ENCODE assay signal across 8 mouse cellular contexts in the genomic region with DNA sequence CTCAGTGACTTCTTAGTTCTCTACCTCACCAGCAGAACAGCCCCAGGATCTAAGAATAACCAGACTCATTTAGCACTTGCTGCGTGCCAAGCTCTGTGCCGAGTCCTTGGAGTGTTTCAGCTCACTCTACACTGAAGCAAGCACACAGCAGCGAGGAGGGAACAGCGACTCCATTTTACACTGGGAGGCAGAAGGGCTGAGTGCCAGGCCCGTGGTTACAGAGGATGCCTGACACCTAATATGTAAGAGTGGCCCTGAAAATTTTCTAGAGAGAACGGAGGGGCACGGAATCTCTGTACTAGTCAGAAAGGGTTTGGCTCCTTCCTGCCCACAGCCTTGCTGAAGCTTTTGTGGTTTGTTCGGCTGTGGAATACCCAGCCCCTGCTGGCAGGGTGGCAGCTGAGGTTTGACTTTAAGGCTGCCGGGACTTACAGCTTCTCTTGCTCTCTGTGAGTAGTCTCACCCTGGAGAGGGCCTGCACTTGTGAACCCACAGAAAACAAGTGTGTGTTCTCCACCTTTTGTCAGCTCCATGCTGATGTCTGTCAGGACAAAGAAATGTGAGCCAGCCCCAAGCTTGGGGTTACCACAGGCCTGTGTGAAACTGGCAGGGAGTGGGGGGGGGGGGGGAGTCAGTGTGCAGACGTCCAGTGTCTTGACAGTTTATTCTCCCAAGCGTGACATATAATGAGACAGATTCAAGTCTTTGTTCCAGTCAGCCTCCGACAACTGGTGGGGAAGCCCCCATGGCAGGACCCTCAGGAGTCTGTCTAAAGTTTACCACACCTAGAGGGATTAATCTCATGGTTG. TPM values are rescaled to one million over a fixed set of nuclear protein-coding genes. Genes with fewer than 3 reads are reported as not detected.
DNase-seq lines count a peak whose midpoint lies in the region; ATAC-seq and TF ChIP-seq lines count a peak whose summit lies in the region.

No protein-coding gene starts in this region.

- peak overlapping the region; percentile 62 for H3K9ac ChIP-seq in heart, embryonic 14.5 days (ENCODE audit: low read length)
- H3K9ac ChIP-seq in midbrain, embryonic 15.5 days, result no peak overlapping the region

- peak; percentile 5; the same call in 1 of the 2 replicates for TF ChIP-seq CTCF in gastrocnemius, adult 2 months (IDR thresholded peaks at IDR 0.05)
- no peak for TF ChIP-seq CTCF in brain, embryonic 14.5 days (IDR thresholded peaks at IDR 0.05; ENCODE audit: borderline replicate concordance, extremely low read depth, insufficient read depth, insufficient read length)

- intact Hi-C loops in gastrocnemius, adult 2 months (cut with DNase I), result loop anchor here (5.0 kb wide), 2 partner anchors 298 to 423 kb away; a partner anchor contains a TSS

- no peaks in the 10 kb centered on the region for H3K27me3 ChIP-seq in heart, embryonic 14.5 days (ENCODE audit: control insufficient read depth, insufficient read depth, low read length)
- H3K27me3 ChIP-seq in midbrain, embryonic 15.5 days (replicated peaks), result no peaks in the 10 kb centered on the region

- 34% methylated on average over 12 of the region's 12 CpGs for WGBS in heart, embryonic 14.5 days
- 22% methylated on average over 12 of the region's 12 CpGs for WGBS in midbrain, embryonic 15.5 days

- peak overlapping the region; percentile 44 for H3K4me2 ChIP-seq in heart, embryonic 14.5 days (ENCODE audit: low read length)
- no peak overlapping the region for H3K4me2 ChIP-seq in midbrain, embryonic 15.5 days

- peaks cover 53 to 62% of the 10 kb centered on the region in 2 experiments for H3K4me1 ChIP-seq in heart, embryonic 14.5 days (ENCODE audit: control insufficient read depth in 2 of 2, insufficient read depth in 2 of 2, low read length in 2 of 2)
- peaks cover 98% of the 10 kb centered on the region for H3K4me1 ChIP-seq in midbrain, embryonic 15.5 days

- TF ChIP-seq POLR2A in brain, embryonic 14.5 days (IDR thresholded peaks at IDR 0.05; ENCODE audit: borderline replicate concordance, extremely low read depth, insufficient read depth, insufficient read length, poor library complexity, severe bottlenecking), result no peak

- peak overlapping the region; percentile 69 for H3K4me3 ChIP-seq in gastrocnemius, adult 2 months
- peak overlapping the region; percentile 1 to 14; a peak in 1 of 4 replicates for H3K4me3 ChIP-seq in heart, embryonic 14.5 days (ENCODE audit: control insufficient read depth in 1 of 2, insufficient read depth in 1 of 2, low read depth in 1 of 2, low read length in 2 of 2)
- no peak overlapping the region for H3K4me3 ChIP-seq in midbrain, embryonic 15.5 days

- ATAC-seq in heart, embryonic 14.5 days (ENCODE audit: insufficient number of reproducible peaks, insufficient read depth, low FRiP score, low read depth), result no peak
- ATAC-seq in midbrain, embryonic 15.5 days (replicated peaks), result no peak
- ATAC-seq in erythroblast, adult 5-6 weeks (replicated peaks; ENCODE audit: low FRiP score, poor library complexity, severe bottlenecking), result no peak

- DNase-seq in gastrocnemius, adult 2 months, result peak; percentile 82
- no peak for DNase-seq in gastrocnemius, postnatal 10 days
- DNase-seq in brain, embryonic 14.5 days (ENCODE audit: low read depth), result peak; percentile 64
- peak; percentile 74 for DNase-seq in thymus, postnatal 4 days
- DNase-seq in B cell, adult 2 months, result no peak

- no peaks in the 10 kb centered on the region for H3K36me3 ChIP-seq in heart, embryonic 14.5 days (ENCODE audit: control insufficient read depth, insufficient read depth, low read length)
- no peaks in the 10 kb centered on the region for H3K36me3 ChIP-seq in midbrain, embryonic 15.5 days (replicated peaks)

- peak overlapping the region; percentile 96 for H3K27ac ChIP-seq in gastrocnemius, adult 2 months
- H3K27ac ChIP-seq in heart, embryonic 14.5 days (replicated peaks in 1 of 2; ENCODE audit: control insufficient read depth in 1 of 2, insufficient read depth in 1 of 2, low read depth in 2 of 2, low read length in 2 of 2), result peak overlapping the region; percentile 86 to 94
- H3K27ac ChIP-seq in midbrain, embryonic 15.5 days, result peak overlapping the region; percentile 77; the same call in 1 of the 2 replicates

- H3K9me3 ChIP-seq in heart, embryonic 14.5 days (ENCODE audit: control insufficient read depth, low read length), result no peaks in the 10 kb centered on the region
- H3K9me3 ChIP-seq in midbrain, embryonic 15.5 days, result no peaks in the 10 kb centered on the region

RNA-seq across cellular contexts. Expression of a gene that starts 37.4 kb away (rescaled TPM):
- 10 to 100 TPM; 25.5 to 26.1 TPM for total RNA-seq in gastrocnemius, adult 2 months (2021)
- total RNA-seq in gastrocnemius, postnatal 10 days (2021), result 10 to 100 TPM; 21.4 to 34.4 TPM
- polyA plus RNA-seq in brain, embryonic 14.5 days (2012; rRNA removed), result 116 and 166 TPM in 2 replicates
- polyA plus RNA-seq in heart, embryonic 14.5 days (2014; fragmentation: Nextera tagmentation; extraction: Ambion mirVana), result 36.8 and 39.5 TPM in 2 replicates
- 102 and 103 TPM in 2 replicates for polyA plus RNA-seq in midbrain, embryonic 15.5 days (2015; fragmentation: Nextera tagmentation; extraction: Ambion mirVana)
- 112 and 136 TPM in 2 replicates for total RNA-seq in erythroblast, adult 5-6 weeks (2015; ENCODE audit: low replicate concordance)
- total RNA-seq in erythroblast, adult 5-6 weeks (2017; ENCODE audit: low replicate concordance), result 210 and 272 TPM in 2 replicates

RNA-seq across cellular contexts. Expression of a gene that starts 40.9 kb away (rescaled TPM):
- total RNA-seq in gastrocnemius, adult 2 months (2021), result 1 to 10 TPM; 6.6 to 7.5 TPM
- total RNA-seq in gastrocnemius, postnatal 10 days (2021), result 10 to 100 TPM; 15.5 to 23.7 TPM
- polyA plus RNA-seq in brain, embryonic 14.5 days (2012; rRNA removed), result 45.7 and 74.3 TPM in 2 replicates
- polyA plus RNA-seq in heart, embryonic 14.5 days (2014; fragmentation: Nextera tagmentation; extraction: Ambion mirVana), result 79.2 and 83.9 TPM in 2 replicates
- polyA plus RNA-seq in midbrain, embryonic 15.5 days (2015; fragmentation: Nextera tagmentation; extraction: Ambion mirVana), result 24.7 and 28.8 TPM in 2 replicates
- total RNA-seq in erythroblast, adult 5-6 weeks (2015; ENCODE audit: low replicate concordance), result 30.6 and 34.7 TPM in 2 replicates
- 78.5 and 87.8 TPM in 2 replicates for total RNA-seq in erythroblast, adult 5-6 weeks (2017; ENCODE audit: low replicate concordance)

Comparison
In these comparisons a context has a peak if more than half of its experiments do, and no peak if none do; other contexts are left out.
1. DNase-seq: peak in gastrocnemius, adult 2 months (single experiment), brain, embryonic 14.5 days (single experiment) and thymus, postnatal 4 days (single experiment); none in gastrocnemius, postnatal 10 days (single experiment) and B cell, adult 2 months (0 of 2).
2. Peak in every context shown above with its lines, with median percentiles within 50 percentile points of each other: H3K27ac ChIP-seq.